Mouse (Mus musculus): ENCODE results near the gene Sucnr1.

DNA sequence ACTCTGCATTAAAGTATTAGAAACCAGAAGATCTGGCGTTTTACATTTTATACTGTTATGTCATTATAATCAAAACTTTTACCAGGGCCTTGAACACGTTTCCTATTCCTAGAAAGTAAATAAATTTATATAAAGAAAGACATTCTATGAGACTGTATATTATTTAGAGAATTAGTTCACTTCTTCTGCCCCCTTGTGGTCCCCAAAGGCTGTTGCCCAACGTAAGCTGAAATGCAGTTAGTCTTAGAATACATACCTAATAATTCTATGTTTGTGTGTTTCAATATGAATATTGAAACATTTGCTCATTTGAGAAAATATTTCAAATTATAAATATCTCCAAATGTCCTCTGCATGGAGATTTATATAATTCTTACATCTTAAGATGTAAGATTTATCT is 25.2 kb upstream of the Sucnr1 start:
- peak; percentile 40; the same call in 1 of the 2 replicates for TF ChIP-seq CTCF (IDR thresholded peaks at IDR 0.05; ENCODE audit: extremely low read depth, insufficient read depth, low read length)
- no peak for TF ChIP-seq POLR2A (IDR thresholded peaks at IDR 0.05; ENCODE audit: extremely low read depth, insufficient read depth, low read length)

Data from cortical plate, adult 2 months (tissue).